Mouse (Mus musculus) embryonic facial prominence, embryonic 13.5 days (tissue): ENCODE data around the gene 2310009B15Rik. TPM values are rescaled to one million over a fixed set of nuclear protein-coding genes. Genes with fewer than 3 reads are reported as not detected.
"Not testable (repeated sequence)": the region's sequence is repeated elsewhere in the genome, so short reads cannot be mapped to it uniquely, and the experiment has no call there.

ENCODE experiments used
- ATAC-seq: fragments of 200-750 bp; cut with Nextera tagmentation; 2 replicates; pipeline ENCODE4 v1.8.0; 2017; ENCODE audit warnings: low read depth; ENCODE audit not compliant: insufficient number of reproducible peaks, insufficient read depth, low FRiP score, low TSS enrichment
- H3K27ac ChIP-seq: fragments of 300-500 bp; sonication (generic); 2 replicates; pipeline ENCODE4 v1.5.1; 2015; ENCODE audit warnings: moderate library complexity, mild to moderate bottlenecking, inconsistent platforms
- H3K27me3 ChIP-seq: fragments of 300-500 bp; sonication (generic); 2 replicates; pipeline ENCODE4 v1.6.1; 2015; ENCODE audit warnings: mild to moderate bottlenecking, inconsistent platforms
- H3K36me3 ChIP-seq: fragments of 300-500 bp; sonication (generic); 2 replicates; pipeline ENCODE4 v1.6.1; 2015; ENCODE audit warnings: mild to moderate bottlenecking, inconsistent platforms
- H3K4me1 ChIP-seq: fragments of 300-500 bp; sonication (generic); 2 replicates; pipeline ENCODE4 v1.6.1; 2015; ENCODE audit warnings: inconsistent platforms
- H3K4me2 ChIP-seq: fragments of 300-500 bp; sonication (generic); 2 replicates; pipeline ENCODE4 v1.6.1; 2015; ENCODE audit warnings: moderate library complexity, mild to moderate bottlenecking, inconsistent platforms
- H3K4me3 ChIP-seq: fragments of 300-500 bp; sonication (generic); 2 replicates; pipeline ENCODE4 v1.5.1; 2015; ENCODE audit warnings: mild to moderate bottlenecking, inconsistent platforms
- H3K9ac ChIP-seq: fragments of 300-500 bp; sonication (generic); 2 replicates; pipeline ENCODE4 v1.6.1; 2015; ENCODE audit warnings: mild to moderate bottlenecking, inconsistent platforms
- H3K9me3 ChIP-seq: fragments of 300-500 bp; sonication (generic); 2 replicates; pipeline ENCODE4 v1.6.1; 2016; ENCODE audit warnings: inconsistent platforms
- WGBS: fragments of 180-500 bp; shearing (Covaris S2); methylation state at CpG from one replicate; pipeline ENCODE4 v1.1.7; 2015; ENCODE audit warnings: mixed read lengths; 5-methylcytosine and 5-hydroxymethylcytosine counted together
- polyA plus RNA-seq: library from polyadenylated mRNA; unstranded; fragments of >200 nt; fragmentation: Nextera tagmentation; extraction: Ambion mirVana; gene quantifications from 2 replicates; pipeline ENCODE4 v1.2.1, GENCODE M21; 2015

Gene 2310009B15Rik
- 36.3 and 42.6 TPM in 2 replicates for polyA plus RNA-seq

- peak; percentile 99 for ATAC-seq
- H3K4me1 ChIP-seq, H3K27me3 ChIP-seq, H3K9me3 ChIP-seq, H3K36me3 ChIP-seq: not testable (repeated sequence)
- H3K4me3 ChIP-seq = peak within 1 kb of the TSS; percentile 47
- WGBS = under 1% methylated on average over 51 of the region's 79 CpGs
- peak within 1 kb of the TSS; percentile 86 for H3K27ac ChIP-seq
- H3K4me2 ChIP-seq = peak within 1 kb of the TSS; percentile 44
- peak within 1 kb of the TSS; percentile 68 for H3K9ac ChIP-seq
Observed at GRCm38 (mm10) chr1:138856101-138856950, at the start of gene 2310009B15Rik. TSS of gene 2310009B15Rik (minus strand) at chr1:138856852.

GRCm38 (mm10) chr1:138906256-138906655 is 49.6 kb upstream of the 2310009B15Rik start:
- ATAC-seq = no peak
- Histone ChIP-seq H3K27me3 (no peaks in the 10 kb centered on the region), H3K36me3 (no peaks in the 10 kb centered on the region), H3K4me1 (0 out of 2 replicates have a peak, but pooled peaks cover 3% of the 10 kb centered on the region), H3K9ac (no peak overlapping the region), H3K4me2 (no peak overlapping the region), H3K9me3 (no peaks in the 10 kb centered on the region), H3K27ac (no peak overlapping the region), H3K4me3 (no peak overlapping the region)
- WGBS = 75% methylated on average over 3 of the region's 3 CpGs

GRCm38 (mm10) chr1:138905092-138905765 is 48.6 kb upstream of the 2310009B15Rik start:
- no peak for ATAC-seq
- H3K9ac ChIP-seq = no peak overlapping the region
- WGBS = 91% methylated on average over 3 of the region's 3 CpGs
- H3K27me3 ChIP-seq = no peaks in the 10 kb centered on the region
- 0 out of 2 replicates have a peak, but pooled peaks cover 3% of the 10 kb centered on the region for H3K4me1 ChIP-seq
- no peaks in the 10 kb centered on the region for H3K36me3 ChIP-seq
- H3K4me3 ChIP-seq = no peak overlapping the region
- H3K9me3 ChIP-seq = no peaks in the 10 kb centered on the region
- H3K27ac ChIP-seq = no peak overlapping the region
- H3K4me2 ChIP-seq = no peak overlapping the region

GRCm38 (mm10) chr1:138903894-138904293 is 47.2 kb upstream of the 2310009B15Rik start:
- H3K27me3 ChIP-seq = no peaks in the 10 kb centered on the region
- H3K36me3 ChIP-seq = no peaks in the 10 kb centered on the region
- H3K4me3 ChIP-seq = no peak overlapping the region
- H3K9me3 ChIP-seq = no peaks in the 10 kb centered on the region
- ATAC-seq = no peak
- H3K4me2 ChIP-seq = no peak overlapping the region
- H3K9ac ChIP-seq = no peak overlapping the region
- no peak overlapping the region for H3K27ac ChIP-seq
- 91% methylated on average over 5 of the region's 5 CpGs for WGBS
- no peaks in the 10 kb centered on the region for H3K4me1 ChIP-seq

- Histone ChIP-seq H3K27me3 (no peaks in the 10 kb centered on the region), H3K4me3 (no peak overlapping the region), H3K9ac (no peak overlapping the region), H3K4me1 (no peaks in the 10 kb centered on the region), H3K27ac (no peak overlapping the region), H3K9me3 (no peaks in the 10 kb centered on the region), H3K4me2 (no peak overlapping the region), H3K36me3 (no peaks in the 10 kb centered on the region)
- no peak for ATAC-seq
- WGBS = 88% methylated on average over 16 of the region's 16 CpGs
Observed at GRCm38 (mm10) chr1:138901431-138902117, 44.9 kb upstream of the 2310009B15Rik start.

- no peak overlapping the region for H3K4me2 ChIP-seq
- no peak overlapping the region for H3K9ac ChIP-seq
- no peak overlapping the region for H3K27ac ChIP-seq
- H3K9me3 ChIP-seq = no peaks in the 10 kb centered on the region
- H3K4me3 ChIP-seq = no peak overlapping the region
- no peaks in the 10 kb centered on the region for H3K27me3 ChIP-seq
- H3K4me1 ChIP-seq = no peaks in the 10 kb centered on the region
- WGBS = 80% methylated on average over 3 of the region's 3 CpGs
- no peak for ATAC-seq
- no peaks in the 10 kb centered on the region for H3K36me3 ChIP-seq
Observed at GRCm38 (mm10) chr1:138896088-138896487, 39.4 kb upstream of the 2310009B15Rik start.

GRCm38 (mm10) chr1:138877470-138878254 is 21.0 kb upstream of the 2310009B15Rik start:
- Histone ChIP-seq H3K4me1 (0 out of 2 replicates have a peak, but pooled peaks cover 6% of the 10 kb centered on the region), H3K9me3 (no peaks in the 10 kb centered on the region), H3K36me3 (no peaks in the 10 kb centered on the region), H3K4me2 (no peak overlapping the region), H3K27me3 (no peaks in the 10 kb centered on the region), H3K27ac (no peak overlapping the region), H3K9ac (no peak overlapping the region), H3K4me3 (no peak overlapping the region)
- ATAC-seq = no peak
- 94% methylated on average over 14 of the region's 14 CpGs for WGBS

- ATAC-seq = no peak
- Histone ChIP-seq H3K4me3 (peak overlapping the region; percentile 27), H3K27ac (no peak overlapping the region), H3K4me2 (peak overlapping the region; percentile 53), H3K9ac (no peak overlapping the region), H3K4me1 (0 out of 2 replicates have a peak, but pooled peaks cover 6% of the 10 kb centered on the region), H3K9me3 (no peaks in the 10 kb centered on the region), H3K36me3 (no peaks in the 10 kb centered on the region), H3K27me3 (no peaks in the 10 kb centered on the region)
- WGBS = 45% methylated on average over 16 of the region's 16 CpGs
Observed at GRCm38 (mm10) chr1:138876371-138877045, 19.9 kb upstream of the 2310009B15Rik start.

GRCm38 (mm10) chr1:138850823-138851222 is 5.8 kb downstream of the 2310009B15Rik start:
- Histone ChIP-seq H3K4me3 (no peak overlapping the region), H3K9ac (no peak overlapping the region), H3K27me3 (peaks cover 56% of the 10 kb centered on the region), H3K27ac (no peak overlapping the region), H3K4me2 (no peak overlapping the region), H3K4me1 (peaks cover 23% of the 10 kb centered on the region), H3K9me3 (no peaks in the 10 kb centered on the region), H3K36me3 (peaks cover 13% of the 10 kb centered on the region; the same call in 1 of the 2 replicates)
- 86% methylated on average over 1 of the region's 1 CpGs for whole genome bisulfite sequencing
- no peak for ATAC-seq

- H3K4me1 ChIP-seq = peaks cover 20% of the 10 kb centered on the region
Observed at GRCm38 (mm10) chr1:138850161-138850539, 6.5 kb downstream of the 2310009B15Rik start.

More at GRCm38 (mm10) chr1:138850161-138850539, 6.5 kb downstream of the 2310009B15Rik start:
- H3K27ac ChIP-seq = no peak overlapping the region
- peaks cover 13% of the 10 kb centered on the region; the same call in 1 of the 2 replicates for H3K36me3 ChIP-seq
- no peak overlapping the region for H3K4me3 ChIP-seq
- WGBS = 58% methylated on average over 2 of the region's 4 CpGs
- no peaks in the 10 kb centered on the region for H3K9me3 ChIP-seq
- H3K4me2 ChIP-seq = no peak overlapping the region
- peaks cover 62% of the 10 kb centered on the region for H3K27me3 ChIP-seq
- H3K9ac ChIP-seq = no peak overlapping the region
- ATAC-seq = no peak
